Mouse (Mus musculus): Measurements from ENCODE around the gene Ttc12.

Ttc12 gene

GRCm38 (mm10) chr9:49485892-49486311 is at the start of gene Ttc12:
TSS of gene Ttc12 (minus strand) at chr9:49486225.
- DNase-seq (ENCODE audit: low spot score): peak; percentile 28

GRCm38 (mm10) chr9:49534958-49535357 is 48.9 kb upstream of the Ttc12 start:
- no peak for DNase-seq (ENCODE audit: low spot score)

- no peak for DNase-seq (ENCODE audit: low spot score)
Measured at GRCm38 (mm10) chr9:49533912-49534491, 48.0 kb upstream of the Ttc12 start.

- DNase-seq (ENCODE audit: low spot score): no peak
Measured at GRCm38 (mm10) chr9:49533455-49533854, 47.4 kb upstream of the Ttc12 start.

- no peak for DNase-seq (ENCODE audit: low spot score)
Measured at GRCm38 (mm10) chr9:49531833-49532232, 45.8 kb upstream of the Ttc12 start.

- no peak for DNase-seq (ENCODE audit: low spot score)
Measured at GRCm38 (mm10) chr9:49531257-49531656, 45.2 kb upstream of the Ttc12 start.

- DNase-seq (ENCODE audit: low spot score): no peak
Measured at GRCm38 (mm10) chr9:49530739-49531138, 44.7 kb upstream of the Ttc12 start.

GRCm38 (mm10) chr9:49529366-49529959 is 43.4 kb upstream of the Ttc12 start:
- DNase-seq (ENCODE audit: low spot score): no peak

GRCm38 (mm10) chr9:49528943-49529342 is 42.9 kb upstream of the Ttc12 start:
- no peak for DNase-seq (ENCODE audit: low spot score)

- no peak for DNase-seq (ENCODE audit: low spot score)
Measured at GRCm38 (mm10) chr9:49528026-49528425, 42.0 kb upstream of the Ttc12 start.

- DNase-seq (ENCODE audit: low spot score): no peak
Measured at GRCm38 (mm10) chr9:49527340-49527739, 41.3 kb upstream of the Ttc12 start.

- no peak for DNase-seq (ENCODE audit: low spot score)
Measured at GRCm38 (mm10) chr9:49524721-49525120, 38.7 kb upstream of the Ttc12 start.

- no peak for DNase-seq (ENCODE audit: low spot score)
Measured at GRCm38 (mm10) chr9:49523881-49524280, 37.9 kb upstream of the Ttc12 start.

- no peak for DNase-seq (ENCODE audit: low spot score)
Measured at GRCm38 (mm10) chr9:49514306-49514705, 28.3 kb upstream of the Ttc12 start.

- DNase-seq (ENCODE audit: low spot score): no peak
Measured at GRCm38 (mm10) chr9:49510666-49511065, 24.6 kb upstream of the Ttc12 start.

- no peak for DNase-seq (ENCODE audit: low spot score)
Measured at GRCm38 (mm10) chr9:49509628-49510027, 23.6 kb upstream of the Ttc12 start.

GRCm38 (mm10) chr9:49509094-49509493 is 23.1 kb upstream of the Ttc12 start:
- DNase-seq (ENCODE audit: low spot score): no peak

GRCm38 (mm10) chr9:49507829-49508585 is 22.0 kb upstream of the Ttc12 start:
- DNase-seq (ENCODE audit: low spot score): no peak

GRCm38 (mm10) chr9:49504658-49505057 is 18.6 kb upstream of the Ttc12 start:
- no peak for DNase-seq (ENCODE audit: low spot score)

- DNase-seq (ENCODE audit: low spot score): no peak
Measured at GRCm38 (mm10) chr9:49502245-49502644, 16.2 kb upstream of the Ttc12 start.

GRCm38 (mm10) chr9:49499878-49500277 is 13.9 kb upstream of the Ttc12 start:
- no peak for DNase-seq (ENCODE audit: low spot score)

- DNase-seq (ENCODE audit: low spot score): no peak
Measured at GRCm38 (mm10) chr9:49493979-49494649, 8.1 kb upstream of the Ttc12 start.

- DNase-seq (ENCODE audit: low spot score): no peak
Measured at GRCm38 (mm10) chr9:49490609-49491008, 4.6 kb upstream of the Ttc12 start.

All from urinary bladder, postnatal 10 days (tissue).